Mouse (Mus musculus): ENCODE data around the gene Trak1.

- TF ChIP-seq CTCF (IDR thresholded peaks at IDR 0.05; ENCODE audit: low read depth, low read length) (no peak), POLR2A (IDR thresholded peaks at IDR 0.05; ENCODE audit: insufficient read depth, low read length) (no peak)
Measured at GRCm38 (mm10) chr9:121321118-121321517, 23.8 kb downstream of the Trak1 start.

Measured in ES-Bruce4 (cell line).